Mouse (Mus musculus): ENCODE measurements at regions not wholly inside any gene's neighbourhood (a gene's known extent, or its start where the extent isn't known, plus 50 kb on each side); places are given as distances from the start of the nearest gene placed in this dataset.
"Not testable (repeated sequence)": the region's sequence is repeated elsewhere in the genome, so short reads cannot be mapped to it uniquely, and the experiment has no call there.

DNA sequence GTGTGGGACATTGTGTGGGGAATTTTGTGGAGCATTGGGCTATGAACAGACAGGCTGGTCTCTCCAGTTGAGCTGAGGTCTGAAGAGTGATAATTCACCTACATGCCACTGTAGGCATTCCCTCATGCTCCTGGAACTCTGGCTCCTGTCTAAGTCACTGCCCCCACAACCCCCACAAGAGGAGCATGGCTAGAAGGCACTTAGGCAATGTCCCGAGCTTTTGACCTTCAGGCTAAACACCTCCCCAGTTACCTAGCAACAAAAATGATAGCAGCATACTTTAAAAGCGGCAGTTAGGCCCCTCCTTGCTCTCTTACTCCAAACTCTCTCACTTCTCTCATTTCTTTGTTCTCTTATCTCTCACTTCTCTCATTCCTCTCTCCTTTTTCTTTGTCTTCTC lies 620.7 kb upstream of the Gprin3 start:
- Histone ChIP-seq H3K4me3 (ENCODE audit: control insufficient read depth in 1 of 2, insufficient read depth in 1 of 2, low read depth in 1 of 2, low read length in 2 of 2) (no peak overlapping the region), H3K9me3 (ENCODE audit: control insufficient read depth, low read length) (0 out of 2 replicates have a peak, but pooled peaks cover 4% of the 10 kb centered on the region), H3K9ac (ENCODE audit: low read length) (no peak overlapping the region), H3K27ac (replicated peaks in 1 of 2; ENCODE audit: control insufficient read depth in 1 of 2, insufficient read depth in 1 of 2, low read depth in 2 of 2, low read length in 2 of 2) (peak overlapping the region in 1 of 2 experiments; percentile 49; a peak in 1 of 4 replicates), H3K27me3 (ENCODE audit: control insufficient read depth, insufficient read depth, low read length) (no peaks in the 10 kb centered on the region), H3K4me1 (ENCODE audit: control insufficient read depth in 2 of 2, insufficient read depth in 2 of 2, low read length in 2 of 2) (no peaks in the 10 kb centered on the region), H3K36me3 (ENCODE audit: control insufficient read depth, insufficient read depth, low read length) (no peaks in the 10 kb centered on the region), H3K4me2 (ENCODE audit: low read length) (no peak overlapping the region)
- ATAC-seq (ENCODE audit: insufficient number of reproducible peaks, insufficient read depth, low FRiP score, low read depth): no peak
- WGBS: 28% methylated on average over 2 of the region's 2 CpGs

DNA sequence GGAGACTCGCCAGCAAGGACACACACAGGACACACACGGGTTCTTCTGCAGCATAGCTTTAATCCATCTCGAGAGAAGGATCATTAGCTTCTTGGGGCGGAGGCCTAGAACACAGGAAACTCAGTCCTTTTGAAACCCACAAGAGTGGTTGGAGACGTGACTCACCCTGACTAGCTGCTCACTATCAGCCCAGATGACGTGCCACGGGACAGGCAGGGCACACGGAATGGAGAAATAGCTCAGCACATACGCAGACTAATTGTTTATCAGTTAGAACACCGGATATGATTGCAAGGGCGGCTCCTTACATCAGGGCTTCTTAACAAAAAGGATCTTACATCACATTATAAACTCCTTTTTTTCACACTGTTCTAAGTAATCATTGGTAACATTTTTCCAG lies 619.4 kb upstream of the Gprin3 start:
- not testable (repeated sequence) for H3K27me3 ChIP-seq (ENCODE audit: control insufficient read depth, insufficient read depth, low read length); H3K9me3 ChIP-seq (ENCODE audit: control insufficient read depth, low read length); H3K4me2 ChIP-seq (ENCODE audit: low read length); ATAC-seq (ENCODE audit: insufficient number of reproducible peaks, insufficient read depth, low FRiP score, low read depth); H3K27ac ChIP-seq (replicated peaks in 1 of 2; ENCODE audit: control insufficient read depth in 1 of 2, insufficient read depth in 1 of 2, low read depth in 2 of 2, low read length in 2 of 2); H3K4me1 ChIP-seq (ENCODE audit: control insufficient read depth in 2 of 2, insufficient read depth in 2 of 2, low read length in 2 of 2); H3K36me3 ChIP-seq (ENCODE audit: control insufficient read depth, insufficient read depth, low read length); H3K9ac ChIP-seq (ENCODE audit: low read length); H3K4me3 ChIP-seq (ENCODE audit: control insufficient read depth in 1 of 2, insufficient read depth in 1 of 2, low read depth in 1 of 2, low read length in 2 of 2)
- 61% methylated on average over 11 of the region's 11 CpGs for WGBS

DNA sequence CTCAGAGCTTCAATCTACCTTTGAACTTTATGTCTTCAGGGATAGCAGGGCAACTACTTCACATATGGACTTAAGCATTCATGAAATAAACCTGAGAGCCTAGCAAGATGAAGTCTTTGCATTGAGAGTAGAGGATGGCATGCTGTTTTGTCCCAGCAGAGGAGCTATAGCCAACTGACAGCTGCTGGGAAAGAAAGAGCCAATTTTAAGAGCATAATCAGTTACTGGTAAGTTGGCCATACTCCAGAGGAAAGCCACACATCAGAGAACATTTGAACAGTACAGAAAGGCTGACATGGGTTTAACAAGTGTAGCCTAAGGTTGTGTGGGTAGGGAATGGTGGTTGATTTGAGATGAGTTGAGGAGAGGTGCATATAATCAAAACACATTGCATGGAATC lies 618.7 kb upstream of the Gprin3 start:
- Histone ChIP-seq H3K9me3 (ENCODE audit: control insufficient read depth, low read length) (peaks cover 6% of the 10 kb centered on the region; the same call in 1 of the 2 replicates), H3K36me3 (ENCODE audit: control insufficient read depth, insufficient read depth, low read length) (no peaks in the 10 kb centered on the region), H3K27ac (replicated peaks in 1 of 2; ENCODE audit: control insufficient read depth in 1 of 2, insufficient read depth in 1 of 2, low read depth in 2 of 2, low read length in 2 of 2) (no peak overlapping the region), H3K4me1 (ENCODE audit: control insufficient read depth in 2 of 2, insufficient read depth in 2 of 2, low read length in 2 of 2) (no peaks in the 10 kb centered on the region), H3K4me3 (ENCODE audit: control insufficient read depth in 1 of 2, insufficient read depth in 1 of 2, low read depth in 1 of 2, low read length in 2 of 2) (no peak overlapping the region), H3K27me3 (ENCODE audit: control insufficient read depth, insufficient read depth, low read length) (no peaks in the 10 kb centered on the region), H3K9ac (ENCODE audit: low read length) (no peak overlapping the region), H3K4me2 (ENCODE audit: low read length) (no peak overlapping the region)
- no peak for ATAC-seq (ENCODE audit: insufficient number of reproducible peaks, insufficient read depth, low FRiP score, low read depth)
